Mouse (Mus musculus): ENCODE results near the gene Hao2.

Hao2 gene

DNA sequence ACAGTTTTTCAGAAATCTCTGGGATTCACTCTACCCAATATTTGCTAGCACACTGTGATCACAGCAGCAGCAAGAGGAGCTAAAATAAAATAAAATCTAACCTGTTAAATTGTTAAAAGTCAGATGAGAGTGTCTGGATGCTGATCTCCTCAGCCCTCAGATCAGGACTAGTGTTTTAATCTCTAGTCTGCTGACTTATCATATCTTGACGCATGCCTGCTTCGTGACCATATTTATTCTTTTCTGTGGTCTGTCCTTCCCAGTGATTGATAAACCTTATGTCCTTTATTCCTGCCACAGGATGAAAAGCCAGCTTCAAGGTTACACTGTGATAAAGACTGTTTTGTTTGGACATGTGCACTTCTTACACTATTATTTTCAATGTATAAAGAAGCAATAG lies 35.0 kb downstream of the Hao2 start:
- no peak for DNase-seq (ENCODE audit: low read depth, low spot score)

DNA sequence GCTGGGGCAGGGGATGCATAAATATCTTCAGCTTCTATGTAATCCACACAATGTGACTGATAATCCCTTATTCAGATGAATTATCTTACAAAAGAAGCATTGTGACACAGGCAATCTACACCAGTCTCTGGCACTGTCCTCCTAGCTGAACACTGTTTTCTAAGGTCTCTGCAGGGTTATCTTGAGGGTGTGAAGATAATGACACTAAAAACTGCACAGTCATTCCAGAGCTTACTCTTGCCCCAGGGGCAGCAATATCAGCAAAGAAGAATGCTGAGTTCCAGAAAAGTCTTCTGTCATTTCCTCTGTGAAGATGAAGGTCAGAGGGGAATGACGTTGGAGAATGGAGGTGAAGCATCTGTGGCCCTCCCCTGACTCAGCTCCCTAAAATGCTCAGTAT lies 36.1 kb downstream of the Hao2 start:
- DNase-seq (ENCODE audit: low read depth, low spot score) = no peak

DNA sequence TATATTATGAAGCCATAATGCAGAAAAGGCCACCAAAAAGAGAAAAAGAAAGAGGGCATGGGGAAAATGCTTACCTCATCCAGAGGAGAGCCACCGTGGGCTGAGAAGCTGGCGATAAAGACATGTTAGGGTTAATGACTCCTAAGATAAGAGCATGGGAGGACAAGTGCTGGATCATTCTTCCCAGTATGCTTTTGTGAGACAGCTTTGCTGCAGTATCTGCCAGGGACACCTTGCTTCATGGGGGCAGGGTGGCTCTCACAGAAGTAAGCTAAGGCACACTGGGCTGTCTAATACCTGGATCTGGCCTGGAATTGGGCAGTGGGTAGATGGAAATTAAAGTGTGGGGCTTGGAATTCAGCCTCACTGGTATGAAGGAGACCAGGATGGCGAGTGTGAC lies 37.9 kb downstream of the Hao2 start:
- no peak for DNase-seq (ENCODE audit: low read depth, low spot score)

DNA sequence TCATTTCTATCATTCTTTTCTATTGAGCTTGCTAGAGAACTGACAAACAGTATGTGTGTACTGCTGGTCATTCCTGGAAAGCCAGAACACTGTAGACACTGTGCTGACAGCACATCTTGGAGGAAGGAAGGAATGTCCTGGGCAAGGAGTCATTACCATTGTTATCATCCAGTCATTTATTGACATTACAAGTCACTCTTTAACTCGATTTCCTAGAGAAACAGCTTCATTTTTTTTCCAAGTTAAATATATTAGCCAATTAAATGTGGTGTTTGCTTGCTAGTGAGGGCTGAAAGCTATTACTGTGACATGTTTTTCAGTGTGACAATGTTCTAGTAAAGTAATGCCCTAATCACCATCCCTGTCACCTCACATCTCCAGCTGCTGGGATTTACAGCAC lies 39.4 kb downstream of the Hao2 start:
- no peak for DNase-seq (ENCODE audit: low read depth, low spot score)

DNA sequence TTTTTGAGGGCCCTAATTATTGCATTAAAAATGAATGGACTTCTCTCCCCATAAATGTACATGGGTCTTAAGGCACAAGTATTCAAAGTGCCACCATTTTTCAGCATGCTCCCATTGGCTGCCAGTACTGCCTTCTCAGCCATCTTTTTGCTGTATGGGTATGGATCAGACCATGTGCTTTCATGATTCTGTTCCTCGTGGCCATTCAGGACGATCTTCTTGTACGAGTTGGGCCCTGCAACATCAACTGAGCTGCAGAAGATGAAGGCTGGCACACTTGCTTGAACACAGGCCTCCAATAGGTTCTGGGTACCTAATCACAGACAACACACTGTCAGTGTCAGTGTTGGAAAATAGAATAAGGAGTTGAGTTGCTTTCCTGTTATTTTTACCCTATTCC lies 40.0 kb downstream of the Hao2 start:
- no peak for DNase-seq (ENCODE audit: low read depth, low spot score)

DNA sequence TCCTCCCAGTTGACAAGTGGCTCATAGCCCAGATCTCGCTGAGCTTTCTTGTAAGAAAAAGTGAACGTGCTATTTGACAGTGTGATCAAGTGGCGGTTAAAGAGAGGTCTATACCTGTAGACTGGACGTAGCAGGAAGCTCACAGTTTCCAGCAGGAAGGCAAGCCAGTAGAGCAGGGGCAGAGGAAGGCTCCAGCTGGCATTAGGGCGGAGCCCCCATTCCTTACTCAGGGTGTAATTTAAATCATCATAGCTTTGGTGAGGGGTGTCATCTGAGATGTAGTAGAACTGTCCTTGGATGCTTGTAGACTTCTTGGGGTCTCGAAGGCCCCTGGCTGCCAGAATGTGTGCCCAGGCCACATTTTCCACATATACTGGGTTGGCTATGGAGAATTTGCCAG lies 40.4 kb downstream of the Hao2 start:
- DNase-seq (ENCODE audit: low read depth, low spot score) = no peak

DNA sequence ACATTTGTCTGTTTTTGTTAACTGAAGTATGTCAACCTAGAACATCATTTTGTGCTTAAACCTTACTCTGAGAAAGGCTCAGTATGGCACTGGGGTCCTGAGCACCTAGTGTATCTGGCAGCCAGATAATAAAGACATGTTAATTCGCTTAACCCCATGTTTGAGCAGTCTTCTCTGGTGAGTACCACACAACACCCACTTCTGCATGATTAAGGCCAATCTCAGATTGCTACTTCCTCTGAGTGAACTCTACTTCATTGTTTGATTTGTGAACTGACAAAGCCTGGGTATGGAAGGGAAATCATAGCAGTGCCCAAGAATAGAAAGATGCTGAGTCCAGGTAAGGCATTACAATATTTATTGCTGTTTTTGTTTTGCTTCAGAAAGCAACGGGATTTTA lies 41.2 kb downstream of the Hao2 start:
- no peak for DNase-seq (ENCODE audit: low read depth, low spot score)

DNA sequence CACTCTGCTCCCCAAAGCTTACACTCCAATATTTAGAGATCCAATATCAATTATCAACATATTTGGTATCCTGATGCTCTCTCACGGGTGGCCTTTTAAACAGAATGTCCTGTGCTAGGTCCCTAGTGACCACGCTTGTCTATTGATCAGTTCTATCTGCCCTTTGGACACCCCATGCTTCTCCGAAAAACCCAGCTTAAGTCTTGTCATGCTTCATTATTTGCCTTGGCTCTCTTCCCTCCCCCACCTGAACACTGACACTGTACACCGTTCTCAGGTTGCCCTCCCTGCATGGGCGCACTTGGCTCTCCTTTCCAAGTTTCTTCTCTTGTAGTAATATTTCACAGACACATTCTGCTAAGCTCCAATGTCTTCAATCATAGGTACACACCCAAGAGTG lies 42.8 kb downstream of the Hao2 start:
- DNase-seq (ENCODE audit: low read depth, low spot score) = no peak

DNA sequence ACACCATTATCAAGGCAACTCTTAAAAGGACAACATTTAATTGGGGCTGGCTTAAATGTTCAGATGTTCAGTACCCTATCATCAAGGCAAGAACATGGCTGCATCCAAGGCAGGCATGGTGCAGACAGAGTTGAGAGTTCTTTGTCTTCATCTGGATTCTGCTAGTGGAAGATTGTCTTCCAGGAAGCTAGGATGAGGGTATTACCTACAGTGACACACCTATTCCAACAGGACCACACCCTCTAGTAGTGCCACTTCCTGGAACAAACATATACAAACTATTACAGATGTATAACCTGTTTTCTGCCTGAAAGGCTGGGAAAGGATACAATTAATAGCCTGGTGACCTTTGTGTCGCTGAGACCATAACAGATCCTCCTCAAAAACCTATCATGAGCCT lies 44.1 kb downstream of the Hao2 start:
- DNase-seq (ENCODE audit: low read depth, low spot score) = no peak

Measured in CD4-positive helper T cell, adult 2 months (primary cell).